Mouse (Mus musculus): ENCODE results near the gene Mageb3. TPM values are rescaled to one million over a fixed set of nuclear protein-coding genes. Genes with fewer than 3 reads are reported as not detected.
A peak's percentile ranks its signal among the peaks of the same experiment; 100 is the strongest.
"Not testable (repeated sequence)": the region's sequence is repeated elsewhere in the genome, so short reads cannot be mapped to it uniquely, and the experiment has no call there.

Mageb3 gene
- 0.22 and 0.23 TPM in 2 replicates for polyA plus RNA-seq (2012; rRNA removed)

DNA sequence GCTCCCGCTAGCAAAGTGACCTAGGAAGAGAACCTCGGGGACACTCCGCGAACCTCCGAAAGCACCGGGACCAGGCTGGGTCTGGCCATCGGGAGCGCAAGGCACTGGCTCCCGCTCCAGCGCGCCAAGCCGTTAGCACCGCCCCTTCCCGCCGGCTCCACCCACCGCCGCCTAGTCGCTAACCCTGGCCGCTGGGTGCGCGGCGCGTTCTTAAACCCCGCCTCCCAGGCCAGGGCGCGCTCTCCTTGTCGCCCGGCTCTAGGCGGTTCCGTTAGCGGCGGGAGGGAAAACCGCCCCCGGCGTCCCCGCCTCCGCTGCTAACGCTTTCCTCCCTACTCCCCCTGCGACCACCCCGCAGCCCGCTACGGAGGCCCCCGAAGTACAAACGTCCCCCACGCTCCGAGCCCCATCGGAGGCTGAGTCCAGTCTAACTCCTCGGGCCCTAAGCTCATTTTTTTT, at the start of gene Mageb3, which contains the start of gene Ctdspl2:
Mageb3 (minus strand) TSS at position 328 of the 459 bp plus-strand sequence.
Ctdspl2 (plus strand) TSS at position 237 of the 459 bp plus-strand sequence.
- under 1% methylated on average over 48 of the region's 48 CpGs for WGBS
- no peak for TF ChIP-seq CTCF (IDR thresholded peaks at IDR 0.05; ENCODE audit: borderline replicate concordance, insufficient read depth, low read depth, low read length)
- TF ChIP-seq POLR2A (IDR thresholded peaks at IDR 0.05; ENCODE audit: borderline replicate concordance, insufficient read depth, low read length), result peak; percentile 86
- Histone ChIP-seq H3K27ac (ENCODE audit: insufficient read depth, low read length) (peak within 1 kb of the TSS; percentile 61), H3K27me3 (ENCODE audit: control insufficient read depth, insufficient read depth, low read length) (no peaks in the 10 kb centered on the region), H3K4me1 (ENCODE audit: control insufficient read depth, insufficient read depth, low read length) (peaks cover 3% of the 10 kb centered on the region), H3K4me3 (replicated peaks; ENCODE audit: insufficient read depth, low read depth, low read length) (peak within 1 kb of the TSS; percentile 88)
- DNase-seq, result peak; percentile 97

DNA sequence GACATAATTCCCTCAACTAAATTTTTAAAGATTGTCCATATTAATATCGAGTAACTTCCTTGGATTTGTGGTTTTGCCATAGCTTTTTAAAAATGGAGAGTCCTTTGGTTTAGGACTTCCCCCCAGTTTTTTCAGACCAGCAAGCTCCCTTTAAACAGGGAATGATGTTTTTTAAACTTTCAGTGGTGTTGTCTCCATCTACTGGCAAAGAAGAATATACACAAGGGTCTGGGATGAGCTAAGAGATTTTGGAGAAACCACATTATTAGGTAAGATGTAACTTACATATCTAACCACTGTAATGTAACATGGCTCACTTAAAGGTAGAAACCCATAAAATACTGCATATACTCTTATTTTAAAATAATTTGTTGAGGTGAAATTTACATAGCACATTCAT, 39.8 kb upstream of the Mageb3 start:
- no peaks in the 10 kb centered on the region for H3K4me1 ChIP-seq (ENCODE audit: control insufficient read depth, insufficient read depth, low read length)
- no peak overlapping the region for H3K4me3 ChIP-seq (replicated peaks; ENCODE audit: insufficient read depth, low read depth, low read length)
- DNase-seq, result no peak
- no peak for TF ChIP-seq CTCF (IDR thresholded peaks at IDR 0.05; ENCODE audit: borderline replicate concordance, insufficient read depth, low read depth, low read length)
- 80% methylated on average over 1 of the region's 1 CpGs for WGBS
- no peaks in the 10 kb centered on the region for H3K27me3 ChIP-seq (ENCODE audit: control insufficient read depth, insufficient read depth, low read length)
- H3K27ac ChIP-seq (ENCODE audit: insufficient read depth, low read length), result no peak overlapping the region

DNA sequence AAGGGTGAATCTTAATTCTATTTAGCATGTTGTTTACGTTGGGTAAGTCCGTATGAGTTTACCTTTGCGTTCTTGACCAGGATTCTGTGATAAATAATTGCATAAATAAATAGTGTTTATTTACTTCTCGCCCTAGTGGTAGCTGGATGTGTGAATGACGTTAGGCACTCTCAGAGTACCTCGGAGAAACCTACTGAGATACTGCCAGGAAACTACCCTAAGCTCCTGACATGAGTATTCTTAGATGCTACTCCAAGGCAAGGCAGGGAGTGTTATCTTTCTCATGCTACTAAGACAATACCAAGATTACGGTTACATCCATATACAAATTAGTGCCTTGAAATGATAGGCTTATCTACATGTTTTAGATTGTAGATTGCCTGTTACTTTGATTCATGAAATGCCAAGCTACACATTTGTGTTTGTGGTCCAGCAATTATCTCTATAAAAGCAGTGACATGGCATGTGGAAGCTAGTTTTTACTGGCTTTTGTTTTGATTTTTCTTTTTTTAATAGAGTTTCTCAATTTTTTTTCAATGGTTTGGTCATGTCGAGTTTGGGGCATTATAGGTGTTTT, 1.4 kb upstream of the Mageb3 start:
- peak overlapping the region; percentile 88 for H3K4me3 ChIP-seq (replicated peaks; ENCODE audit: insufficient read depth, low read depth, low read length)
- no peaks in the 10 kb centered on the region for H3K27me3 ChIP-seq (ENCODE audit: control insufficient read depth, insufficient read depth, low read length)
- H3K27ac ChIP-seq (ENCODE audit: insufficient read depth, low read length), result no peak overlapping the region
- 8% methylated on average over 8 of the region's 8 CpGs for WGBS
- no peak for DNase-seq
- TF ChIP-seq POLR2A (IDR thresholded peaks at IDR 0.05; ENCODE audit: borderline replicate concordance, insufficient read depth, low read length) (no peak), CTCF (IDR thresholded peaks at IDR 0.05; ENCODE audit: borderline replicate concordance, insufficient read depth, low read depth, low read length) (no peak)
- peaks cover 3% of the 10 kb centered on the region for H3K4me1 ChIP-seq (ENCODE audit: control insufficient read depth, insufficient read depth, low read length)

DNA sequence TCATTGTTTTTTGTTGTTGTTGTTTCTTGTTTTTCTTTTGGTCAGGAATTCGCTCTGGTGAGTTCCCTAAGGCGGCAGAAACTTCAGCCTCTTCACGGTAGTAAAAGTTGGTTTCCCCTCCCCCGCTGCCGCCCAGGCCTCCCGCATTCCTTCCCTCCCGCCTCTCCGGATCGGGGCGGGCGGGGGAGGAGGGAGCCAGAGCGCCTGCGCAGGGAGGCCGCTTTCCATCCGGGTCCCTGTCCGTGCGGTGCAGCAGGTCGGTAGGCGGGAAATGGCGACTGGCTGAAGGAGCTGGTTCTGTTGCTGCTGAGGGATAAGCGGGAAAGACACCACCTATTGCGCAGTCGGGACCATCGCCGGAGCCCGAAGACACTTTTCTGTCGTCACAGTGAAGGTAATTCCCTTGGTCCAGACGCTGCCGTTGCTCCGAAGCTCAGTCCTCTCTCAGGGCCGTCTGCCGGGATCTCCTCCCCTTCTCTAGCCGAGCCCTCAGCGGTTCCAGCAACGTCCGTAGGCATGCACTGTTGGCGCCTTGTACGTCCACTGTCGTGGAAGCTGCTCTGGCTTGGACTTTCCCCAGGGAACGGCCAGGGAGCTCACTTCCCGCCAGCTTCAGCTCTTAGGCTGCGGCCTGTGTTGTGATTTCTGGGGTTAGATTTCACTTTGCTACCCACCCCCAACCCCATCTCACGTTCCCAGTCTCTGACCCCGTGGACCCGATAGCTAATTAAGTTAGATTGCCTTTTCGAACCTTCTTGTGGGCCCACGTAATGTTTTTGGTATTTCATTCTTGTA, 529 bp upstream of the Mageb3 start:
- Histone ChIP-seq H3K27ac (ENCODE audit: insufficient read depth, low read length) (peak overlapping the region; percentile 52), H3K27me3 (ENCODE audit: control insufficient read depth, insufficient read depth, low read length) (no peaks in the 10 kb centered on the region), H3K4me3 (replicated peaks; ENCODE audit: insufficient read depth, low read depth, low read length) (peak overlapping the region; percentile 88), H3K4me1 (ENCODE audit: control insufficient read depth, insufficient read depth, low read length) (peaks cover 3% of the 10 kb centered on the region)
- WGBS, result under 1% methylated on average over 47 of the region's 47 CpGs
- peak; percentile 96 to 97 for DNase-seq
- no peak for TF ChIP-seq CTCF (IDR thresholded peaks at IDR 0.05; ENCODE audit: borderline replicate concordance, insufficient read depth, low read depth, low read length)
- peak; percentile 76 for TF ChIP-seq POLR2A (IDR thresholded peaks at IDR 0.05; ENCODE audit: borderline replicate concordance, insufficient read depth, low read length)

DNA sequence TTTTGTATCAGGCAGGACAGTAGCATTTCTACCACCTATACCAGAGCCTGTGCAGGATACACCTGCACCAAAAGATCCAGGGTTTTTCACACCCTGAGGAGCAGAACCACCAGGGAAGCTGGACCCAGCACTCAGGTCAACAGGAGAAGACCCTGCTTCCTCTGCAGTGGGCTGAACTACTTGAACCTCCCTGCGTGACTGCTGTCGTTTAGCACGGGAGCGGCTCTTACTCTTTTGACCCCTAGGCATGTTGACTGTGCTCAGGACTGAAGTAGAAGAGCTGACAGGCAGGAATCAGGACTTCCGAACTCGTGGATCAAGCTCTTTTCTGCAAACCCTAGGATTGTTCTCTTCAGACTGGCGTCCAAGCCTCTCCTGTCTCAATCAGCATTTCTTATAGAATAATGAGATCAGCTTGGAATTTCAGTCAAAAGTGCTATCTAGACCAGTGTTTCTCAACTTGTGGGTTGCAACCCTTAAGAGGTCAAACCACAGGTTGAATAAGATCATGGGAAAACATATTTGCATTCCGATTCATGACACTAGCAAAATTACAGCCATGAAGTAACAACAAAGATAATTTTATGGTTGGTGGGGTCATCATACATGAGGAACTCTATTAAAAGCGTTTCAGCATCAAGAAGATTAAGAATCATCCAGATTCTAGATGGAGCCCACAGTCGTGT, 778 bp downstream of the Mageb3 start:
- peak overlapping the region; percentile 61; the same call in 1 of the 2 replicates for H3K27ac ChIP-seq (ENCODE audit: insufficient read depth, low read length)
- WGBS, result 14% methylated on average over 10 of the region's 10 CpGs
- TF ChIP-seq CTCF (IDR thresholded peaks at IDR 0.05; ENCODE audit: borderline replicate concordance, insufficient read depth, low read depth, low read length), result no peak
- no peak for TF ChIP-seq POLR2A (IDR thresholded peaks at IDR 0.05; ENCODE audit: borderline replicate concordance, insufficient read depth, low read length)
- no peaks in the 10 kb centered on the region for H3K27me3 ChIP-seq (ENCODE audit: control insufficient read depth, insufficient read depth, low read length)
- H3K4me3 ChIP-seq (replicated peaks; ENCODE audit: insufficient read depth, low read depth, low read length), result peak overlapping the region; percentile 88
- peak; percentile 9 to 17 for DNase-seq
- H3K4me1 ChIP-seq (ENCODE audit: control insufficient read depth, insufficient read depth, low read length), result peaks cover 3% of the 10 kb centered on the region

DNA sequence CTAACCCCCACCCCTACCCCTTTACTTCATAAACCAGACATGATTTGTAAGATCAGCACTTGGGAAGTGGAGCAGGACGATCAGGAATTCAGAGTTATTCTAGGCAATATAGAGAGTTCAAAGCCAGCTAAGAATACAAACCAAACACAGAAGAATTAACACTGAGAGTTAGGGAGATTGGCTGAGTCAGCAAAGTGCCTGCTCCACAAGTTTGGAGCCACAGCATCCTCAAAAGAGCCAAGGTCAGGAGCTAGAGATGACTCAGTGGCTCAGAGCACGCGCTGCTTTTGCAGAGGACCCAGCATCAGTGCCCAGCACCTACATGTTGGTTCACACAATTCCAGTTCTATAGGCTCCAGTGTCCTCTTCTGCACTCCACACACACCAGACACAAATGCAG, 12.5 kb downstream of the Mageb3 start:
- Histone ChIP-seq H3K4me3 (replicated peaks; ENCODE audit: insufficient read depth, low read depth, low read length) (no peak overlapping the region), H3K27ac (ENCODE audit: insufficient read depth, low read length) (no peak overlapping the region), H3K4me1 (ENCODE audit: control insufficient read depth, insufficient read depth, low read length) (no peaks in the 10 kb centered on the region), H3K27me3 (ENCODE audit: control insufficient read depth, insufficient read depth, low read length) (no peaks in the 10 kb centered on the region)
- no peak for DNase-seq
- TF ChIP-seq POLR2A (IDR thresholded peaks at IDR 0.05; ENCODE audit: borderline replicate concordance, insufficient read depth, low read length) (no peak), CTCF (IDR thresholded peaks at IDR 0.05; ENCODE audit: borderline replicate concordance, insufficient read depth, low read depth, low read length) (no peak)
- WGBS, result 82% methylated on average over 3 of the region's 3 CpGs

DNA sequence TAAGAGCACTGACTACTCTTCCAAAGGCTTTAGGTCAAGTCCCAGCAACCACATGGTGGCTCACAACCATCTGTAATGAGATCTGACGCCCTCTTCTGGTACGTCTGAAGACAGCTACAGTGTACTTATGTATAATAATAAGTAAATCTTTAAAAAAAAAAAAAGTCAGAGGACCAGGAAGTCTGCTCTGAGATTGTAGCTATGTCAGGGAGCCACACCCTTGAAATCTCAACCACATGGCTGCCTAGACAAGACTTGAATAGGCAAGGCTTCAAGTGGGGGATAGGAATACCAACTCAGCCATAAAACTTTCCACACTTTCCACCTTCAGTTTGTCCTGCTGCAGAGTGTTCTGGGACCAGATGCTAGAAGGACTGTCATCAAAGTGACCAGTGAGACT, 18.3 kb downstream of the Mageb3 start:
- DNase-seq; H3K4me3 ChIP-seq (replicated peaks; ENCODE audit: insufficient read depth, low read depth, low read length); H3K27ac ChIP-seq (ENCODE audit: insufficient read depth, low read length); H3K27me3 ChIP-seq (ENCODE audit: control insufficient read depth, insufficient read depth, low read length); H3K4me1 ChIP-seq (ENCODE audit: control insufficient read depth, insufficient read depth, low read length): not testable (repeated sequence)
- WGBS, result 80% methylated on average over 2 of the region's 2 CpGs

All from cerebellum, adult 2 months (tissue).